Mouse (Mus musculus) embryonic facial prominence, embryonic 10.5 days (tissue): ENCODE results near the gene Mup4. TPM values are rescaled to one million over a fixed set of nuclear protein-coding genes. Genes with fewer than 3 reads are reported as not detected.

Experiments
- DNase-seq: peaks from one replicate; pipeline ENCODE4 v3.0.0-alpha.2; 2017; ENCODE audit warnings: low spot score
- H3K27ac ChIP-seq: fragments of 300-500 bp; sonication (generic); replicated peaks from 2 replicates; pipeline ENCODE4 v1.5.1; 2016; ENCODE audit warnings: mild to moderate bottlenecking
- H3K27me3 ChIP-seq: fragments of 300-500 bp; sonication (generic); replicated peaks from 2 replicates; pipeline ENCODE4 v1.6.1; 2016; ENCODE audit warnings: low read depth, mild to moderate bottlenecking; ENCODE audit not compliant: poor library complexity, severe bottlenecking
- H3K36me3 ChIP-seq: fragments of 300-500 bp; sonication (generic); replicated peaks from 2 replicates; pipeline ENCODE4 v1.6.1; 2016; ENCODE audit warnings: mild to moderate bottlenecking, moderate library complexity
- H3K4me1 ChIP-seq: fragments of 300-500 bp; sonication (generic); 2 replicates; pipeline ENCODE4 v1.6.1; 2016
- H3K4me3 ChIP-seq: fragments of 300-500 bp; sonication (generic); 2 replicates; pipeline ENCODE4 v1.5.1; 2016; ENCODE audit warnings: mild to moderate bottlenecking, moderate library complexity
- H3K9me3 ChIP-seq: fragments of 300-500 bp; sonication (generic); 2 replicates; pipeline ENCODE4 v1.6.1; 2016; ENCODE audit warnings: mild to moderate bottlenecking
- WGBS: fragments of 180-500 bp; shearing (Covaris S2); methylation state at CpG from one replicate; pipeline ENCODE4 v1.1.7; 2016; 5-methylcytosine and 5-hydroxymethylcytosine counted together
- polyA plus RNA-seq: library from polyadenylated mRNA; unstranded; fragments of >200 nt; fragmentation: Nextera tagmentation; extraction: Ambion mirVana; gene quantifications from 2 replicates; pipeline ENCODE4 v1.2.1, GENCODE M21; 2016

Gene Mup4
- polyA plus RNA-seq, 1 experiment from 2014 or later, result not detected

DNA sequence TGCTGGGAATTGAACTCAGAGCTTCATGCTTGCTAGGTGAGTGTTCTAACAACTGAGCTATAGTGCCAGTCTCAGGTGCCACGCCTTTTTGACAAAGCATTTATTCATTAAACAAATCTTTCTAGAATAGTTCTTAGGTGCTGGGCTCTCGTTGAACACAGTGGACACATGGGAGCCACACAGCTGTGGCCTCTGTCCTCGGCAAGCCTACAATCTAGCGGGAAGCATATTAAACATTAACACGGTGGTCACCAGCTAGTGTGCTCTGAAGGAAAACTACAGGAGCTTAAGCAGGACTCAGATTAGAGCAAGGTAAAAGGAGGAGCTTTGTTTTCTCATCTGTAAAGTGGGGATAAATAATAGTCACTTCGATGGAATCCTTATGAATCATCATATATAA, 53.4 kb downstream of the Mup4 start:
- WGBS, result 88% methylated on average over 6 of the region's 6 CpGs
- peaks cover 12% of the 10 kb centered on the region for H3K4me1 ChIP-seq
- no peaks in the 10 kb centered on the region for H3K36me3 ChIP-seq
- no peak for DNase-seq
- H3K9me3 ChIP-seq, result no peaks in the 10 kb centered on the region
- H3K4me3 ChIP-seq, result no peak overlapping the region
- H3K27me3 ChIP-seq, result no peaks in the 10 kb centered on the region
- H3K27ac ChIP-seq, result no peak overlapping the region

Other genes with a start within 250 kb of the Mup4 start
- 91.2 and 92.7 TPM in 2 replicates for gene Inip, start 159.1 kb downstream of the Mup4 start, polyA plus RNA-seq
- gene Snx30, start 154.9 kb downstream of the Mup4 start, polyA plus RNA-seq, result 6.4 and 7.9 TPM in 2 replicates
- gene Slc46a2, start 45.7 kb downstream of the Mup4 start, polyA plus RNA-seq, result 0.05 TPM in 1 of 2 replicates, not detected in the other
- gene Mup6, start 3.6 kb upstream of the Mup4 start, polyA plus RNA-seq, result not detected in 2 replicates
- not detected in 2 replicates for gene Mup7, start 109.8 kb upstream of the Mup4 start, polyA plus RNA-seq
- gene Mup2, start 193.6 kb upstream of the Mup4 start, polyA plus RNA-seq, result not detected in 2 replicates